ENCODE assay signal across 9 mouse cellular contexts in the genomic region with DNA sequence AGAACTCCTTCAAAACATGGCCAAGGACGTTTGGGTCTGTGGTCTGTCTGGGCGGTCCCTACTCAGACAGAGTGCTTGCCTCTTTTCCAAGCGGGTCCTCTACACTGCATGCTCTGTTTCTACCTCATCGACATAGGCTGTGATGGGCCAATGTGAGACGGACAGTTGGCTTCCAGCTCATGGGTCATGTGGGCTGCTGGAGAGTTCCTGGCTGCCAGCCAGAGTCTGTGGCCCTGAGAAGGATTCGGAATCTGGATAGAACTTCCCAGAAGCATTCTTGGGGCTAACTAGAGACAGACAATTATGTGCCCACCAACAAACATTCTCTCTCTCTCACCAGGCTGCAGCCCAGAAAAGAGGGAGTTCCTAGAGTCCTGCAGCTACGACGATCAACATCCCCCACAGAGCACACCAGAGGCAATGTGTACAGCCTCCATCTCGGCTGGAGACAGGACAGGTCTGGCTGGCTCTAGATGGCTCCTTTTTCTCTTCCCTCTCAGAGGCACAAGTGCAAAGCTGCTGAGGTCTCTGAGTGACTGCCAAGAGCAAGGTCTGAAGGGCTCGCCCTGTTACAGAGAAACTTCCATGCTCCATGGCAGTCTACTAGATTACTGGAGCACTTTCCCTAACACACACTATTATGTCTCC. TPM values are rescaled to one million over a fixed set of nuclear protein-coding genes. Genes with fewer than 3 reads are reported as not detected.
DNase-seq lines count a peak whose midpoint lies in the region; ATAC-seq and TF ChIP-seq lines count a peak whose summit lies in the region.
"Had no signal": no experiment of that assay in that cellular context is flagged by ENCODE, and none has a peak within 500 bp of the region (broad histone marks: within the 10 kb centered on the region; RNA-seq: fewer than 3 reads in every experiment).

No protein-coding gene starts in this region.

- peak; percentile 71 for DNase-seq in hindbrain, postnatal 0 days (ENCODE audit: low spot score)
- DNase-seq in adrenal gland, adult 18-20 months (ENCODE audit: low spot score in 2 of 2): peak; percentile 56 to 61
- peak; percentile 40 for DNase-seq in cerebellum, adult 9-11 months
- peak; percentile 73 for DNase-seq in heart, postnatal 4 days
- no peak for DNase-seq in thymus, postnatal 14 days
- no peak for DNase-seq in left cerebral cortex, postnatal 25 days (ENCODE audit: low spot score in 2 of 2)

- no peak overlapping the region for H3K9ac ChIP-seq in hindbrain, postnatal 0 days (replicated peaks; ENCODE audit: low read length)
- no peak overlapping the region for H3K9ac ChIP-seq in hindbrain, embryonic 12.5 days

- no peaks in the 10 kb centered on the region for H3K9me3 ChIP-seq in hindbrain, postnatal 0 days (ENCODE audit: low read length)
- H3K9me3 ChIP-seq in hindbrain, embryonic 12.5 days (replicated peaks): no peaks in the 10 kb centered on the region

- WGBS in hindbrain, postnatal 0 days: 57% methylated on average over 10 of the region's 10 CpGs
- WGBS in hindbrain, embryonic 12.5 days: 81% methylated on average over 10 of the region's 10 CpGs

- no peak for TF ChIP-seq CTCF in hindbrain, postnatal 0 days (IDR thresholded peaks at IDR 0.05; ENCODE audit: low read depth)

- H3K4me2 ChIP-seq in hindbrain, postnatal 0 days (ENCODE audit: low read depth, low read length): 0 out of 2 replicates have a peak overlapping the region, but pooled peaks have one; percentile 10
- H3K4me2 ChIP-seq in hindbrain, embryonic 12.5 days (replicated peaks): no peak overlapping the region

- intact Hi-C loops in left cerebral cortex, postnatal 25 days (cut with DNase I): no loop called here

- H3K4me1 ChIP-seq in hindbrain, postnatal 0 days (ENCODE audit: insufficient read depth, low read length): no peaks in the 10 kb centered on the region
- H3K4me1 ChIP-seq in hindbrain, embryonic 12.5 days: no peaks in the 10 kb centered on the region

- H3K36me3 ChIP-seq in hindbrain, postnatal 0 days (ENCODE audit: insufficient read depth, low read length): peaks cover 29% of the 10 kb centered on the region; the same call in 1 of the 2 replicates
- peaks cover 65% of the 10 kb centered on the region for H3K36me3 ChIP-seq in hindbrain, embryonic 12.5 days

- no peak overlapping the region for H3K4me3 ChIP-seq in hindbrain, postnatal 0 days (ENCODE audit: low read length)
- H3K4me3 ChIP-seq in hindbrain, embryonic 12.5 days: no peak overlapping the region

- H3K27ac ChIP-seq in hindbrain, postnatal 0 days: peak overlapping the region; percentile 54; the same call in 1 of the 2 replicates
- no peak overlapping the region for H3K27ac ChIP-seq in hindbrain, embryonic 12.5 days

- ATAC-seq in hindbrain, postnatal 0 days: peak; percentile 90
- ATAC-seq in hindbrain, embryonic 12.5 days (ENCODE audit: low FRiP score): no peak
- no peak for ATAC-seq in erythroblast, adult 5-6 weeks (replicated peaks; ENCODE audit: low FRiP score, poor library complexity, severe bottlenecking)

- H3K27me3 ChIP-seq in hindbrain, postnatal 0 days (ENCODE audit: insufficient read depth, low read length): no peaks in the 10 kb centered on the region
- H3K27me3 ChIP-seq in hindbrain, embryonic 12.5 days: no peaks in the 10 kb centered on the region

RNA-seq across cellular contexts. Expression of gene Hnrnph1, which starts 26.7 kb away (rescaled TPM):
- 171 and 176 TPM in 2 replicates for total RNA-seq in hindbrain, postnatal 0 days (2014; rRNA removed)
- 244 and 249 TPM in 2 replicates for polyA plus RNA-seq in hindbrain, postnatal 0 days (2015; fragmentation: Nextera tagmentation; extraction: Ambion mirVana)
- polyA plus RNA-seq in hindbrain, embryonic 12.5 days (2016; fragmentation: Nextera tagmentation; extraction: Ambion mirVana): 623 and 641 TPM in 2 replicates
- total RNA-seq in adrenal gland, adult 18-20 months (2021): 100 to 1,000 TPM; 281 to 308 TPM
- 100 to 1,000 TPM; 191 to 216 TPM for total RNA-seq in heart, postnatal 4 days (2021)
- total RNA-seq in erythroblast, adult 5-6 weeks (2015; ENCODE audit: low replicate concordance): 162 and 237 TPM in 2 replicates
- 155 and 222 TPM in 2 replicates for total RNA-seq in erythroblast, adult 5-6 weeks (2017; ENCODE audit: low replicate concordance)
- 100 to 1,000 TPM; 220 to 248 TPM for total RNA-seq in left cerebral cortex, postnatal 25 days (2021)

RNA-seq across cellular contexts. Expression of gene Rufy1, which starts 27.4 kb away (rescaled TPM):
- 12.3 and 15.1 TPM in 2 replicates for total RNA-seq in hindbrain, postnatal 0 days (2014; rRNA removed)
- polyA plus RNA-seq in hindbrain, postnatal 0 days (2015; fragmentation: Nextera tagmentation; extraction: Ambion mirVana): 17.6 and 19.8 TPM in 2 replicates
- 25.8 and 26.7 TPM in 2 replicates for polyA plus RNA-seq in hindbrain, embryonic 12.5 days (2016; fragmentation: Nextera tagmentation; extraction: Ambion mirVana)
- total RNA-seq in adrenal gland, adult 18-20 months (2021): 10 to 100 TPM; 34.5 to 39.4 TPM
- total RNA-seq in heart, postnatal 4 days (2021): 10 to 100 TPM; 27.1 to 27.9 TPM
- 7.3 and 8.6 TPM in 2 replicates for total RNA-seq in erythroblast, adult 5-6 weeks (2015; ENCODE audit: low replicate concordance)
- total RNA-seq in erythroblast, adult 5-6 weeks (2017; ENCODE audit: low replicate concordance): 7.6 and 7.7 TPM in 2 replicates
- total RNA-seq in left cerebral cortex, postnatal 25 days (2021): 10 to 100 TPM; 25.4 to 27.8 TPM

RNA-seq across cellular contexts. Expression of gene Cby3, which starts 49.2 kb away (rescaled TPM):
- total RNA-seq in hindbrain, postnatal 0 days (2014; rRNA removed): 0.47 TPM in 1 of 2 replicates, not detected in the other
- 1.2 and 1.5 TPM in 2 replicates for polyA plus RNA-seq in hindbrain, postnatal 0 days (2015; fragmentation: Nextera tagmentation; extraction: Ambion mirVana)
- 0.65 TPM in 1 of 2 replicates, not detected in the other for polyA plus RNA-seq in hindbrain, embryonic 12.5 days (2016; fragmentation: Nextera tagmentation; extraction: Ambion mirVana)
- total RNA-seq in adrenal gland, adult 18-20 months (2021): not detected
- total RNA-seq in heart, postnatal 4 days (2021): not detected
- total RNA-seq in erythroblast, adult 5-6 weeks (2015; ENCODE audit: low replicate concordance): not detected in 2 replicates
- total RNA-seq in erythroblast, adult 5-6 weeks (2017; ENCODE audit: low replicate concordance): not detected in 2 replicates
- total RNA-seq in left cerebral cortex, postnatal 25 days (2021): under 1 TPM in 1 of 2 experiments, not detected in 1; 0.50 TPM
- total RNA-seq: common myeloid progenitor, adult 5-6 weeks had no signal

Comparison
In these comparisons a context has a peak if more than half of its experiments do, and no peak if none do; other contexts are left out.
1. DNase-seq: peak in hindbrain, postnatal 0 days (single experiment), adrenal gland, adult 18-20 months (2 of 2), cerebellum, adult 9-11 months (single experiment) and heart, postnatal 4 days (single experiment); none in thymus, postnatal 14 days (single experiment) and left cerebral cortex, postnatal 25 days (0 of 2).